Mouse (Mus musculus) natural killer cell, adult 2 months (primary cell): ENCODE measurements around the gene Fhit.
"Not testable (repeated sequence)": the region's sequence is repeated elsewhere in the genome, so short reads cannot be mapped to it uniquely, and the experiment has no call there.

ENCODE experiments used
- DNase-seq, 2 experiments: peaks; one replicate each; pipeline ENCODE4 v3.0.0; 2022; ENCODE audit warnings: low spot score in 2 of 2

The Fhit gene

GRCm38 (mm10) chr14:10933667-10934066 is 228.2 kb downstream of the Fhit start:
- DNase-seq: no peak

GRCm38 (mm10) chr14:10917893-10918803 is 243.7 kb downstream of the Fhit start:
- no peak for DNase-seq

GRCm38 (mm10) chr14:10908011-10908410 is 253.8 kb downstream of the Fhit start:
- no peak for DNase-seq

GRCm38 (mm10) chr14:10882759-10883158 is 279.1 kb downstream of the Fhit start:
- no peak for DNase-seq

GRCm38 (mm10) chr14:10880749-10881148 is 281.1 kb downstream of the Fhit start:
- DNase-seq: no peak

GRCm38 (mm10) chr14:10874595-10875372 is 287.1 kb downstream of the Fhit start:
- no peak for DNase-seq

GRCm38 (mm10) chr14:10857606-10858005 is 304.2 kb downstream of the Fhit start:
- no peak for DNase-seq

- no peak for DNase-seq
Observed at GRCm38 (mm10) chr14:10851936-10852335, 309.9 kb downstream of the Fhit start.

GRCm38 (mm10) chr14:10836001-10836400 is 325.8 kb downstream of the Fhit start:
- DNase-seq: no peak

- DNase-seq: no peak
Observed at GRCm38 (mm10) chr14:10824819-10825218, 337.0 kb downstream of the Fhit start.

- no peak for DNase-seq
Observed at GRCm38 (mm10) chr14:10813551-10813950, 348.3 kb downstream of the Fhit start.

GRCm38 (mm10) chr14:10798489-10799180 is 363.2 kb downstream of the Fhit start:
- no peak for DNase-seq

- no peak for DNase-seq
Observed at GRCm38 (mm10) chr14:10797595-10797994, 364.2 kb downstream of the Fhit start.

GRCm38 (mm10) chr14:10795498-10796075 is 366.2 kb downstream of the Fhit start:
- no peak for DNase-seq

- no peak for DNase-seq
Observed at GRCm38 (mm10) chr14:10783929-10784328, 377.9 kb downstream of the Fhit start.

- no peak for DNase-seq
Observed at GRCm38 (mm10) chr14:10778721-10779120, 383.1 kb downstream of the Fhit start.

GRCm38 (mm10) chr14:10754883-10755282 is 407.0 kb downstream of the Fhit start:
- DNase-seq: not testable (repeated sequence)

- DNase-seq: no peak
Observed at GRCm38 (mm10) chr14:10738076-10738475, 423.8 kb downstream of the Fhit start.

GRCm38 (mm10) chr14:10722525-10722924 is 439.3 kb downstream of the Fhit start:
- no peak for DNase-seq

- DNase-seq: no peak
Observed at GRCm38 (mm10) chr14:10712916-10713315, 448.9 kb downstream of the Fhit start.

- no peak for DNase-seq
Observed at GRCm38 (mm10) chr14:10712522-10712881, 449.3 kb downstream of the Fhit start.
